Mouse (Mus musculus): ENCODE data around the gene Gys1. TPM values are rescaled to one million over a fixed set of nuclear protein-coding genes. Genes with fewer than 3 reads are reported as not detected.

Gys1 gene
- polyA plus RNA-seq, 1 experiment from 2014 or later, result 23.4 TPM

- Histone ChIP-seq H3K27me3 (peaks cover 68% of the 10 kb centered on the region), H3K4me2 (replicated peaks) (peak overlapping the region; percentile 48), H3K9me3 (no peaks in the 10 kb centered on the region; the same call in 1 of the 2 replicates), H3K9ac (replicated peaks) (peak overlapping the region; percentile 48; the same call in 1 of the 2 replicates), H3K36me3 (no peaks in the 10 kb centered on the region), H3K27ac (no peak overlapping the region), H3K4me3 (replicated peaks) (peak overlapping the region; percentile 31), H3K4me1 (replicated peaks) (peaks cover 12% of the 10 kb centered on the region)
- no peak for ATAC-seq
- 2% methylated on average over 113 of the region's 114 CpGs for WGBS
These were observed 28.2 kb upstream of the Gys1 start for GRCm38 (mm10) chr7:45406157-45407156.

GRCm38 (mm10) chr7:45407836-45408235 lies 26.8 kb upstream of the Gys1 start:
- H3K27ac ChIP-seq, result no peak overlapping the region
- WGBS, result 81% methylated on average over 10 of the region's 10 CpGs
- H3K4me2 ChIP-seq (replicated peaks), result no peak overlapping the region
- no peak for ATAC-seq
- no peaks in the 10 kb centered on the region; the same call in 1 of the 2 replicates for H3K9me3 ChIP-seq
- H3K4me3 ChIP-seq (replicated peaks), result no peak overlapping the region
- no peaks in the 10 kb centered on the region for H3K36me3 ChIP-seq
- peaks cover 82% of the 10 kb centered on the region for H3K27me3 ChIP-seq
- no peak overlapping the region for H3K9ac ChIP-seq (replicated peaks)
- H3K4me1 ChIP-seq (replicated peaks), result peaks cover 12% of the 10 kb centered on the region

GRCm38 (mm10) chr7:45408351-45408750 lies 26.3 kb upstream of the Gys1 start:
- ATAC-seq, result no peak
- no peak overlapping the region for H3K4me2 ChIP-seq (replicated peaks)
- no peak overlapping the region for H3K4me3 ChIP-seq (replicated peaks)
- H3K27ac ChIP-seq, result no peak overlapping the region
- WGBS, result 72% methylated on average over 7 of the region's 7 CpGs
- H3K27me3 ChIP-seq, result peaks cover 87% of the 10 kb centered on the region
- no peak overlapping the region for H3K9ac ChIP-seq (replicated peaks)
- no peaks in the 10 kb centered on the region; the same call in 1 of the 2 replicates for H3K9me3 ChIP-seq
- peaks cover 14% of the 10 kb centered on the region for H3K4me1 ChIP-seq (replicated peaks)
- no peaks in the 10 kb centered on the region for H3K36me3 ChIP-seq

DNA sequence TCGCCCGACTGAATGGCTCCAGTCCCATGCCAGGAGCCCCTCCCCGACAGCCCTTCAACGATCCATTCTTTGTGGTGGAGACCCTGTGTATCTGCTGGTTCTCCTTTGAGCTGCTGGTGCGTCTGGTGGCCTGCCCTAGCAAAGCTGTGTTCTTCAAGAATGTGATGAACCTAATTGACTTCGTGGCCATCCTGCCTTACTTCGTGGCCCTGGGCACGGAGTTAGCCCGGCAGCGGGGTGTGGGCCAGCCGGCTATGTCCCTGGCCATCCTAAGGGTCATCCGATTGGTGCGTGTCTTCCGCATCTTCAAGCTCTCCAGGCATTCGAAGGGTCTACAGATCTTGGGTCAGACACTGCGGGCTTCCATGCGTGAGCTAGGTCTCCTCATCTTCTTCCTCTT lies 25.7 kb upstream of the Gys1 start:
- no peak for ATAC-seq
- no peak overlapping the region for H3K27ac ChIP-seq
- peaks cover 20% of the 10 kb centered on the region for H3K4me1 ChIP-seq (replicated peaks)
- H3K36me3 ChIP-seq, result no peaks in the 10 kb centered on the region
- no peak overlapping the region for H3K4me3 ChIP-seq (replicated peaks)
- H3K4me2 ChIP-seq (replicated peaks), result no peak overlapping the region
- H3K9me3 ChIP-seq, result no peaks in the 10 kb centered on the region; the same call in 1 of the 2 replicates
- H3K27me3 ChIP-seq, result peaks cover 93% of the 10 kb centered on the region
- 86% methylated on average over 17 of the region's 17 CpGs for WGBS
- no peak overlapping the region for H3K9ac ChIP-seq (replicated peaks)

- Histone ChIP-seq H3K27ac (no peak overlapping the region), H3K27me3 (peaks cover 100% of the 10 kb centered on the region), H3K4me2 (replicated peaks) (no peak overlapping the region), H3K9ac (replicated peaks) (no peak overlapping the region), H3K4me1 (replicated peaks) (peaks cover 24% of the 10 kb centered on the region), H3K36me3 (no peaks in the 10 kb centered on the region), H3K9me3 (no peaks in the 10 kb centered on the region; the same call in 1 of the 2 replicates), H3K4me3 (replicated peaks) (no peak overlapping the region)
- no peak for ATAC-seq
- WGBS, result 85% methylated on average over 8 of the region's 8 CpGs
These were observed 25.0 kb upstream of the Gys1 start for GRCm38 (mm10) chr7:45409497-45410163.

DNA sequence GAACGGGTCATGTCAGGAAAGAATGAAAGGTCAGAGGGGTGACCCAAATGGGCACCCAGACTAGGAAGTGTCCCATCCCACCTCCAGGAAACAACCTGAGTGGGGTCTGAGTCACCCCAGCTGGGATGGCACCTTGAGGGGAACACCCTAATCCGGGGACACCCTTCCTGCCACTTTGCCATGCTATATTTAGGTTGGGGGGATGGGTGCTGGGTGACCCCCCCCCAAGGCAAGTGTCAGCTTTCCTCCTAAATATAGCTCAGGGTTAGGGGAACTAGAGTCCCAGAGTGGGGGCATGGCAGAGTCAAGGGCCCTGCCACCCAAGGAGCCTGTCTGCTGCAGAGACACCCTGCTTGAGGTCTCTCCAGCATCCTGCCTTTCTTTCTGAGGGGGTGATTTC lies 22.2 kb upstream of the Gys1 start:
- H3K9ac ChIP-seq (replicated peaks), result no peak overlapping the region
- WGBS, result 84% methylated on average over 2 of the region's 2 CpGs
- no peaks in the 10 kb centered on the region for H3K9me3 ChIP-seq
- H3K36me3 ChIP-seq, result no peaks in the 10 kb centered on the region
- no peak overlapping the region for H3K27ac ChIP-seq
- peaks cover 17% of the 10 kb centered on the region for H3K4me1 ChIP-seq (replicated peaks)
- H3K4me2 ChIP-seq (replicated peaks), result no peak overlapping the region
- ATAC-seq, result no peak
- H3K27me3 ChIP-seq, result peaks cover 100% of the 10 kb centered on the region
- no peak overlapping the region for H3K4me3 ChIP-seq (replicated peaks)

DNA sequence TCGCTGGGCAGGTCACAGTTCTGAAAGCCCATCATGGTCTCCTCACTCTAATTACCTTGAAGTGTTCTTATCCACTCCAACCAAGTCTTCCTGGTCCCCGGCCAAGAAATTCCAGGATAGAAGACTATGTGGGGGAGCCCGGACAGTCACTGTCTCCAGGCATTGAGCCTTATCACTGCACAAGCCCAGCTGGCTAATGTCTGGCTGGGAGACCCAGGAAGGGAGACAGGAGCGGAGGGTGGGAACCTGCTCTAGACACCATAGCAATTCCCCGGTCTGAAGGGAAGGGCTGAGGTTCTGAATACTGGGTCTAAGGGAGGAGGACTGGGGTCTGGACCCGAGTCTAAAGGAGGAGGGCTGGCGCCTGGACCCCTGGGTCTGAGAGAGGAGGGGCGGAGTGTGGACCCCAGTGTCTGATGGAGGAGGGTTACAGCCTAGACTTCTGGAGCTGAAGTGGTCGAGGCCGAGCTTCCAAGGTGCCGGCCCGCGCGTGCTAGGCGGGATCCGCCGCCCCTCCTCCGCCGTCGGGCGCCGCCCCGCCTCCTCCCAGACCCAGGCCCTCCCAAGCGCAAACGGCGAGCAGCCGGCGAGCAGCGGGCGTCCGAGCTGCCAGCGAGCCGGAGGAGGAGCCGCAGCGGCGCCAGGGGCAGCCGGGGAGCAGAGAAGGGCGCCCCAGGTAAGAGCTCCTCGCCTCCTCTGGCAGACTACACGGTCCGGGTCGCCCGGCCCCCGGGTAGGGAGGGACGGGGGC lies 21.4 kb upstream of the Gys1 start, which contains the start of gene Ntf5:
Gene Ntf5, plus strand, starts transcription at position 583 of the 751 bp plus-strand sequence.
- Histone ChIP-seq H3K4me3 (replicated peaks) (peak within 1 kb of the TSS; percentile 41), H3K4me2 (replicated peaks) (peak within 1 kb of the TSS; percentile 67), H3K9ac (replicated peaks) (peak within 1 kb of the TSS; percentile 64), H3K27me3 (peaks cover 100% of the 10 kb centered on the region), H3K36me3 (no peaks in the 10 kb centered on the region), H3K9me3 (no peaks in the 10 kb centered on the region), H3K4me1 (replicated peaks) (peaks cover 17% of the 10 kb centered on the region), H3K27ac (no peak within 1 kb of the TSS)
- WGBS, result 5% methylated on average over 36 of the region's 45 CpGs
- ATAC-seq, result peak; percentile 53

DNA sequence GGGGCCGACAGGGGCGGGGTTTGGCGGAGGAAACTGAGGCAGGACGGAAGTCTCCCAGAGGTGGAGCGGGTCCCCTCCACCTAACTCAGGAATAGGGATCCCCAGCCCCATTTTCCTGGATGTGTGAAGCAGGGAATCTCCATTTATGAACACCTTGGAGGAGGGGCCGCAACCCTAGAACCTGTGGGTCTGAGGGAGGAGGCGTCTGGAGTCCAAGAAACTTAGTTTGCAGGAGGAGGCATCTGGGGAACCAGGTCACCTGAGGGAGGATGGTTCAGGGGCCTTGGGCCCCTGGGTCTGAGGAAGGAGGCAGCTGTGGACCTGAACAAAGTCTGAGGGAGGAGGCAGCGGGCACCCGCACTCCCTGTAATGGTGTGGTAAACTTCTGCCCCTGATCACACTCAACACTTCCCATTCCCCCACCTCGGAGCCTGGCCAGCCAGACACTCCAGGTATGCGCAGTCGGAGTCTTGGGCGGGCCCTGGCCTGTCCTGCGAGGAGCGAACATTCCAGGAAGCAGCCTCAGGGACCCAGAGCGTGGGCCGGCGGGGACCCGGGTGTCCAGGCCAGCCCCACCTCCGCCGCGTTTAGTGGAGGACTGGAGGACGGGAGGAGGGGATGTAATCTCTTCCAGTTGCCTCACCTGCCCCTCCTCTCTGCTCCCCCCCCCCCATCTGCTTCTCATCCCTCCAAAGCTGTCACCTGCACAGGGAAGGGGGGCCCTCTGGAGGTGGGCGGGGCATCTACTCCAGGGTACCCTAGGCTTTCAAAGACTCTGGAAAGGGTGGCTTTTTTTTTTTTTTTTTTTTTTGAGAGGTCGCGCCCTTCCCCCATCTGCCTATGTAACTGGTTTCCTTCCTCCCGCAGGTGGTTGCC lies 20.5 kb upstream of the Gys1 start:
- H3K27ac ChIP-seq, result no peak overlapping the region
- peak overlapping the region; percentile 64 for H3K9ac ChIP-seq (replicated peaks)
- peaks cover 100% of the 10 kb centered on the region for H3K27me3 ChIP-seq
- H3K4me2 ChIP-seq (replicated peaks), result peak overlapping the region; percentile 67
- no peaks in the 10 kb centered on the region for H3K9me3 ChIP-seq
- WGBS, result 2% methylated on average over 27 of the region's 27 CpGs
- ATAC-seq, result peak; percentile 46; the same call in 1 of the 2 replicates
- H3K4me1 ChIP-seq (replicated peaks), result peaks cover 17% of the 10 kb centered on the region
- peak overlapping the region; percentile 41 for H3K4me3 ChIP-seq (replicated peaks)
- H3K36me3 ChIP-seq, result no peaks in the 10 kb centered on the region

GRCm38 (mm10) chr7:45414740-45415224 lies 19.9 kb upstream of the Gys1 start:
- ATAC-seq, result no peak
- peaks cover 17% of the 10 kb centered on the region for H3K4me1 ChIP-seq (replicated peaks)
- no peak overlapping the region for H3K27ac ChIP-seq
- H3K36me3 ChIP-seq, result no peaks in the 10 kb centered on the region
- H3K4me3 ChIP-seq (replicated peaks), result no peak overlapping the region
- WGBS, result 44% methylated on average over 12 of the region's 12 CpGs
- H3K27me3 ChIP-seq, result peaks cover 100% of the 10 kb centered on the region
- H3K9me3 ChIP-seq, result no peaks in the 10 kb centered on the region
- H3K4me2 ChIP-seq (replicated peaks), result no peak overlapping the region
- H3K9ac ChIP-seq (replicated peaks), result no peak overlapping the region

GRCm38 (mm10) chr7:45415636-45416035 lies 19.0 kb upstream of the Gys1 start:
- Histone ChIP-seq H3K9me3 (no peaks in the 10 kb centered on the region), H3K27ac (no peak overlapping the region), H3K9ac (replicated peaks) (peak overlapping the region; percentile 10; the same call in 1 of the 2 replicates), H3K4me3 (replicated peaks) (no peak overlapping the region), H3K36me3 (peaks cover 4% of the 10 kb centered on the region), H3K4me2 (replicated peaks) (peak overlapping the region; percentile 26; the same call in 1 of the 2 replicates), H3K27me3 (peaks cover 100% of the 10 kb centered on the region), H3K4me1 (replicated peaks) (peaks cover 17% of the 10 kb centered on the region)
- 13% methylated on average over 37 of the region's 37 CpGs for WGBS
- no peak for ATAC-seq
